Mouse (Mus musculus) mouse trophoblast stem cell (cell line): ENCODE results near the gene Cnnm4.

ENCODE experiments used
- in situ Hi-C, 2 experiments: fragments of 300-500 bp; cut with MseI, MboI; formaldehyde crosslinking; loops; 2 replicates in 1 of 2; 3 replicates in 1 of 2; pipeline ENCODE4 v1.15.1; 2025

The Cnnm4 gene

DNA sequence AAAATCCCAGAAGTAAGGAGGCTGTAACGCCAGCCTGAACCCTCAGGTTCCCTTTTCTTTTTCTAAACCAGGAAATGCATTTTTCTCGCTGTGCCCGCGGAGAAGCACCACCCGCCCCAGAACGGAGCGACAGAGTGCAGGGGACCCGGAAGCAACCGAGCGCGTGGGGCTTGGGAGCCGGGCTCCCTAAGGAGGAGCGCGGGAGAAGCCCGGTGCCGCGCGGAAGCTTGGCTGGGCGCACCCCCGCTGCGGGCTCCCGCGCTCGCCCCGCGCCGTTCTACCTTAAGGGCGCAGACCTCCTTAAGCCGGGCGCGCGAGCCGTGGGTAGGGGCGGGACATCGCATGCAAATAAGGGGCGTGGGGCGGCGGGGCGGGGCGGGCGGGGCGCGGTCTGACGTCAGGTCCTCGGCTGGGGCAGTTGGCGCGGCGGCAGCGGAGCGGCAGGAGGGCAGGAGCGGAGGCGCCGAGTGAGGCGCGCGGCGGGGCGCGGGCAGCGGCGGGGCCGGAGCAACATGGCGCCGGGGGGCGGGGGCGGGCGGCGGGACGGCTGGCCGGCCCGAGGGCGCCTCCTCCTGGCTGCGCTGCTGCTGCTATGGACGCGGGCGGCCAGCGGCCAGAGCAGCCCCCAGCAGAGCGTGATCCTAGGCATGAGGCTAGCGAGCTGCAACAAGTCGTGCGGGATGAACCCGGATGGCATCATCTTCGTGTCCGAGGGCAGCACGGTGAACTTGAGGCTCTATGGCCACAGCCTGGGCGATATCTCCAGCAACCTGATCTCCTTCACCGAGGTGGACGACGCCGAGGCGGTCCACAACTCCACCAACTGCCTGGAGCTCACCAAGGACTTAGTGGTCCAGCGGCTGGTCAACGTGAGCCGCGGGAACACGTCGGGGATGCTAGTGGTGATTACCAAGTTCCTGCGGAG is at the start of gene Cnnm4:
Cnnm4 (plus strand) TSS at position 440 of the 925 bp plus-strand sequence.
- in situ Hi-C loops = loop anchor here in 1 of 2 experiments (10.0 kb wide), 1 partner anchor 107 kb away; the partner anchor contains the start of gene Kansl3

DNA sequence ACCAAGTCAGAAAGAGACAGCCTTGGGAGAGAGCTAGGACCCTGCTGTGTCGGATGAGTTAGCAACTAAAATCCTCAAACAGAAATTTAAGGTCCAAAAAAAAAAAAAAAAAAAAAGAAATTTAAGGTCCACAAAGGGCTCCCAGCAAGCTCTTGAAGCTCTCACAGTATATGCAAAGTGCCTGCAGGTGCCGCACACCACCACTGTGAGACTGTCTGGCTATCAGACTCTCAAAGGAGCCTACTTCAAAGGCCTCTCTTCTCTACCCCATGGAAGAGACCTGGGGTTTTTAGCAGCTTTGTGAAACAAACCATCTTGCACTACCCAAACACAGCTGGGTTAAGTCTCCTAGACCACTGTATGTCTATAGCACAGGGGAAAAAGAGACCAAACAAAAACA is 41.9 kb upstream of the Cnnm4 start:
- in situ Hi-C loops = no loop called here

DNA sequence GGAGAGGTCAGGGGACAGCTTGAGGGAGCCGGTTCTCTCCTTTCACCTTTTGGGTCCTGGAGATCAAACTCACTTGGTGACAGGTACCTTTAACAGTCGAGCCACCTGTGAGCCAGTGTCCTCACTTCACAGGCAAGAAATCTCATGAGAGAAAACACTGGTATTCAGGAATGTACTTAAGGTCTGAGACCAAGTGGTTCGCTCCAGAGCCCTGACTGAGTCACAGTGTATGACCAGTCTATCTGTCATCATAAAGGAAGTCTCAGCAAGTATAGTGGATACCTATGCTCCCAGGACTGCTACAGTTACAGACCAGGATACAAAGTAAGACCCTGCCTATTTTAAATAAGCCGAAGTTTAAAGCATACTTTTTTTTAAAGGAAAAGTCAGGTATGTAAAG is 38.4 kb upstream of the Cnnm4 start:
- in situ Hi-C loops = no loop called here

DNA sequence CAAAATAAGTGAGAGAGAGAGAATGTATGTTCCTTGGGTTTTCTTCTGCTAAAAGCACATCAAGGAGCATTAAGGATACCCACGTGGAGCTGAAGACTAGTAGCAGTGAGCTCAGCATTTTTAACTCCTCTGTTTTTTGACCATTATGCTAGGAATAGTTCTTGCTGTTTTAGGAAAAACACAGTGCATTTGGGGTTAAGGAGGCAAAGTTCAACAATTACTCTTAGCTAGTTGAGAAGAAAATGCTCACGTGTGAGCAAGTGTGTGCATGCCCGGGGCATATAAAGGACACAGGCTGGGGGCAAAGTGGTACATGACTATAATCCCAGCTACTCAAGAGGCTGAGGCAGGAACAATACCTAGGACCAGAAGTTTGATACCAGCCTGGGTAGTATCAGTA is 37.8 kb upstream of the Cnnm4 start:
- in situ Hi-C loops = no loop called here

DNA sequence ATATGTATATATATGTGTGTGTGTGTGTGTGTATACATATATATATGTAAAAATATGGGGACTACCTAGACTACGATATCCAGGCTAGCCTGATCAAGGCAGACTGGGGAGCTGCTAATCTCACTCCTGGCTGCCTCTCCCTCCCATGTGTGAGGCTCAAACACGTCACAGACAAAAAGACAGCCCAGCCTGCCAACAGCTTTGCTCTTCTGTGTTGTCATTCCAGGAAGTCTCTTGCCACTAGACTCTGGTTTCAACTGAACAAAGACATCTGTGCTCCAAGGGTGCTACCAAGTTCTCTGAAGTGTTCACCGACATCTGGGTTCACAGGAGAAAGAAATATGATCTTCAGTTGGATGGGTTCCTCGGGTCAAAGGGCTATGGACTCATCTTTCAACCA is 36.3 kb upstream of the Cnnm4 start:
- in situ Hi-C loops = no loop called here

DNA sequence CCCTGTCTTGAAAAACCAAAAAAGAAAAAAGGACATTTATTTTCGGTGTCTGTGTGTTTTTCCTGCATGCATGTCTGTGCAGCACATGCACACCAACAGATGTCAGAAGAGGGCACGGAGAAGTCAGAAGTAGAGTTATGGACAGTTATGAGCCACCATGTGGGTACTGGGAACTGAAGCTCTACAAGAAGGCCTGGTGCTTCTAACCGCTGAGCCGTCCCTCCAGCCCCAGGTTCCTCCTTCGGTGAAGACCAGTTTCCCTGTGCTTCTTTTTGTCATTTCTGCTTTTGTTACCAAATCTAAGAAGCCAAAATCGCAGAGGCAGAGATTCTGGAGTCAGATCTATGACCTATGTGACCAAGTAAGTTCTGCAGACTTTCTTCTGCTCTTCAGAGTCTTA is 34.9 kb upstream of the Cnnm4 start:
- in situ Hi-C loops = no loop called here

DNA sequence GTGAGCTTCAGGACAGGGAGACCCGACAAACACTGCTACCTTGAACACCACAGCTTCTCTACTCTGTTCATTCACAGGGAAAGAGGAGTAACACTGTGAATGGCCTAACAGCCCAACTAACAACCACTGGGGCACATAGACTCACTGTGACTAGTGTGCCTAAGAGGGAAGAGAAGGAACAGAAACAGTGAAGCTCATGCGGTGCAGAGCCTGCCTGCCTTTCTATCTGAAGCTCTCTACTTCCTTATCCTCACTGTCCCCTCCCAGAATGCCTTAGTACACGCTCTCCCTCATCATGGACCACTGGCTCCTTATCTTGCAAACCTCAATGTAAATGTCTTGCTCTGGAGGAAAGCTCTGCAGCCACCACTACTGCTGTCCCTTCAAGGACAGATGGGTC is 34.2 kb upstream of the Cnnm4 start:
- in situ Hi-C loops = no loop called here

DNA sequence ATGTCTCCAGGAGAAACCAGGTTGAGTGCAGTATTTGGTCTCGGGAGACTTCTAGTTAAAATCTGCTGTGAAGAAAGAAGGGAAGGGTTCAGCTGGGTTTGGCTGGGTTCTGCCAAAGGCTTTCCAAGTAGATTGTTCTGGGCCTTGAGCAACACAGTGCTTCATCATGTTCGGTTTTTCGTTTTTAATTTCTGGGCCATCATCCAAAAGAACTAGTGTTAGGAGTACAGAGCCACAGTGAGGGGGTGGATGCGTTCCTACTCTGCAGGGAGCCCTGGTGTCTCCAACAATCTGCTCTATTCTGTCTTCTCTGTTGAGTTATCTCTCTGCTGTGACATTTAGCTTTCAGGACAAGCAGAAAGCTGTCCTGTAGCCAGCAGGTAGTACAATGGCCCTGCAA is 30.3 kb upstream of the Cnnm4 start:
- in situ Hi-C loops = no loop called here

DNA sequence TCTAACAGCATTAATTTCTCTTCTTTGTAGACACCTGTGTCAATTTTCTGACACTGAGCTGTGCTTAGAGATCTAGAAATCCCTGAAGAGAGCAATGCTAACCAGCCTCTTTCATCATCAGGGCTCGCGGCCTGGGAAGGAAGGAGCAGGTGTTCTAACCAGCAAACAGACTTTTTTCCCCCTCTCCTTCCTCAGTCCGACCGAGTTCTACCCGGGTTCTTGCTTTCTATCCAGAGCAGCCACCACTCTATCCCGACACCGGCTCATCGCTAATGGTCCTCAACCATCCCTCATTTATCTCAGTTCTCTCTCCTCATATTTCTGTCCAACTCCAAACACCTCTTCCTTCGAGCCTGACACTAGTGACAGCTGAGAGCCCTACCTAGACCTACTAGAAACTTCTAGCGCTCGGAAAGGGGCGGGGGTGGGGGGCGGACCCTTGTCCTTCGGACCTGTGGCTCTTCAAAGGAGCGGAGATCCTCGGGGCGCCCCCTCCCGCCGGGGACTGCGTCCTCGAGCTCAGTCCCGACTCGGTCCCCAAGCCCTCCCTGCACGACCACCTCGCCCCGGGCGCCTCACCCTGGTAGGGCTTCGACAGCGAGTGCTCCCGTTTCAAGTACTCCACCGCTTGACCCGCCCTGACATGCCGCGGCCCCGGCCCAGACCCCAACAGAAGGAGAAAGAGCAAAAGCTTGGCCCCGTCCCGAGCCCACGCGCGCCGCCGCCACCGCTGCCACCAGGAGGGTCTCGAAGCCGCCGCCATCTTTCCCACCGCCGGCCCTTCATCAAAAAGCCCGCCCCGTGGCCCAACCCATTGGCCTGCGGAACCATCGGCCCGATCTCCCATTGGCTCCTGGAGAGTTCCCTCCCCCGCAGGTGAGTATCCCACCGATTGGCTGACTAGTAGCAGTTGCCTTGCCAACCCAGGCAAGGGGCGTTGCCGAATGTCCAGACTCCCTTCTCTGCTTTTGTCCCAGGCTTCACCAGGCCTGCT is 26.7 kb upstream of the Cnnm4 start, which contains the start of gene Lman2l:
Lman2l (minus strand) TSS at position 801 of the 994 bp plus-strand sequence.
- in situ Hi-C loops = no loop called here

DNA sequence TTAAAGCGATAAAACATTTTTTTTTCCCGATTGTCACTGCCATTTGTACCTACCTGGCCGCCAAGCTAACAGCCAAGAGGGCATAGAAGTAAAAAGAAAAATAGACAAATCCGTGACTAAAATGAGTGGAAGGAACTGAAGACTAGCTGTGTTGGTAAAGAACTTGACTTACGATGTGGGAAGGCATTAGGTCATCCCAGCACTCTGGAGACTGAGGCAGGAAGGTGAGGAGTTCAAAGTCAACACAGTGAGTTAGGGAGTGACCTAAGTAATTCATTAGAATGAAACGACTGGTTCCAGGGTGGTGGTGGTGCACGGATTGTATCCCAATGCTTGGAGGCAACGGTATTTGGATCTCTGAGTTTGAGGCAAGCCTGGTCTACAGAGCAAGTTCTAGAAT is 25.9 kb upstream of the Cnnm4 start:
- in situ Hi-C loops = no loop called here

DNA sequence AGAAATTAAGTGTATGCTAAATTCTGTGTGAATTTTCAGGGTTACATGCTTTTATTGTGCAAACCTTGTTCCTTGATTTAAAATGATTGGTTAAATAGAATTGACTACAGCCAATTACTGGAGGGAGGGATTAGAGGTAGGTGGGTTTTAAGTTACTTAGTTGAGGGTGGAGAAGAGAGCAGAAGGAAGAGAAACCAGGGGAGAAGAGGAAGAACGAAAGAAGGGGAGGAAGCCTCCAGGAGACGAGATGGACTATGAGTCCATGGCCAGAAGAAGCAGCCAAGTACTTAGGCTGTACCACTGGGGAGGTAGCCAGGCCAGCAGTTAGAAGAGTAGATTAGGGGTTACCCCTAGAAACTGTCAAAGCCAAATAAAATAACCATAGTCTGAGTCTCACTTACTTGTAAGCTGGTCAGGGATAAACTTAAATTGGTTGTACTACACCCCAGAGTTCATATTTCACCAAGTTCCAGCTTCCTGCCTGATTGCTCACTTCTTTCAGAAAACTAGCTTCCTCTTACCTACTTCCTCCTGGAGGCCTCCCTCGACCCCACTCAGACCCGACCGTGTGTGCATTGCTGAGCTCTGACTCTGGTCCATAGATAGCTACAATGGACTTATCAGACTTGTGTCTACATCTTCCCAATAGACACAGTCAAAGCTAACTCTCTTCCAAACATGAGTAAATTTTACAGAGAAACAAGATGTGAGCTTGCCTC is 25.2 kb upstream of the Cnnm4 start:
- in situ Hi-C loops = no loop called here

DNA sequence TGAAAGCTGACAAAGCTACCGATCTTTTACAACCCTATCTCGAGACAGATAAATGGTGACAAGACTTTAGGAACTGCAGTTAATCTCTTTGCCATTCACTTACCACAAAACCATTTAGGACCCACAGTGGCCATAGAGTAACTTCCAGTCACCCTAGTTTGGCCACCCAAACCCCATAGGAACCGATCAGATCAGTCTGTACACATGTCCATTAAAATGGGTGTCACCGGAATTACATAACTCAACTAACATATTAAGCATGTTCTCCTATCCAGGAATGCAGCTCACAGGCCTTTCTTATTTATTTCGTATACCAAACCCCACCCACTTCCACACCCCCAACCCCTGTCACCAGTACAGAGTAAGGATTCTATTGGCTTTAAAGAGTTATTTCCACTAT is 24.6 kb upstream of the Cnnm4 start:
- in situ Hi-C loops = no loop called here

DNA sequence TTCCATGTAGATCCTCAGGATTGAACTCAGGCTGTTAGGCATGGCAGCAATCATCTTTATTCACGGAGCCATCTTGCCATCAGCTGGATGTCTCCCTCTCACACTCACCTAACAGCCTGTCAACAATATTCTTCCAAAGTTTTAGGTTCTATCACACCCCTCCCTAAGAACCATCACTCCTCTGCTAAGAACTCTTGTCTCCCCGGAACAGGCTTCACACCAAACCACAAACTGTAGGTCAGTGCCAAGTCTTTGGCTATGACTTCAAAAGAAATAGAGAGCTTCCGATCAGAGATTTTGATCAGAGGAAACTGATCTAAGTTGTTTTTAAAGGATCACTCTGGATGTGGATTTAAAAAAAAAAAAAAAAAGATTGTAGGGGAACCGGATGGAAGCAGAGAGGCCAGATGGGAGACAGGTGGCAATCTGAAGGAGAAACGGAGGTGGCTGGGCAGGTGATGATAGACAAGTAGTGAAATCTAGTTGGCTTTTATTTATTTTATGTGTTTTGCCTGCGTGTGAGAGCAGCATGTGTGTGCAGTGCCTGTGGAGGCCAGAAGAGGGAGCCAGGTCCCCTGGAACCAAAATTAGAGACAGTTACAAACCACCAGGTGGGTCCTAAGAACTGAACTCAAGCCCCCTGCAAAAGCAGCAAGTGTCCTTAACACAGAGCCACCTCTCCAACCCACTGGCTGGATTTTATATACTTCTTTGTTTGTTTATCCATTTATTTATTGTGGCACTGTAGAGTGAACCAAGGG is 17.2 kb upstream of the Cnnm4 start:
- in situ Hi-C loops = no loop called here

DNA sequence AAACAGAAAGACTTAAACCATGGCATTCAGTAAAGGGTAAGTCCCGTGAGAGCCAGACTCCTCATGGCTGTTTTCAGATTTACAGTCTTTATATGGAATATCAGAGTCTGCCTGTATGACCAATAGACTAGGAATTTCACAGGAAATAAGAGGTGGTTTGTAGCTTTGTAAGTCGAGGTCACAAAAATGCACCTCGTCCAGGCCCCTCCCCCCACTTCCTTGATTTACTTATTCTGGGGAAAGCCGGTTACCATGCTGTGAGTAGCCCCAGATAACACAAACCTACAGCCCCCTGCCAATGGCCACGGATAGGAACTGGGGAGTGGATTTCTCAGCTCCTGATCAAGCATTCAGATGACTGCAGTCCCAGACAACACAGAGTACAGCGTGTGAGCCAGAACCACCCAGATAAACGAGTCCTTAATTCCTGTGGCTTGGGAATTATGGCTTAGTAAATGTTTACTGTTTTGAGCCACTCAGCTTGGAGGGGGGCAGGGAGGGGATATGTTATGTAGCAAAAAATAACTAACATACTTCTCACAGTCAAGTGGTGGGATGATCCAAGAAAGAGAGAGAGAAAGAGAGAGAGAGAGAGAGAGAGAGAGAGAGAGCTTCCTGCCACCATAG is 13.9 kb upstream of the Cnnm4 start:
- in situ Hi-C loops = no loop called here

DNA sequence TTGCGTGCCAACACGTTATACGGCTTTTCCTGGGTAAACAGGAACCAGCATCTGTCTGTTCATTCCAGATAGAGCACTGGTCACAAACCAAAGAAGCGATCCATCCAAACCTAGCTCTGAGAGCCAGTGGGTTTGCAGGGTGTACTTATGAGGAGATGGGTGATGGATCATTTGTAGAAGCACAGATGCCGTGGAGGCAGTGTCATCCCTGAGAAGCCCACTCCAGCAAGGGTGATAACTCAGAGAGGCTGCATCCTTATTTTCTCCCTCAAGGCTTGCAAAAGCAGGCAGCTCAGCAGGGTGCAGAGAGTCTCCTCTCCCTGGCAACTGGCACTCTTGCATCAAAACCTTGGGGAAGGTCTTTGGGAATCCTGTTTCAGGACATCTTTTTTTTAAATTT is 13.3 kb upstream of the Cnnm4 start:
- in situ Hi-C loops = no loop called here

DNA sequence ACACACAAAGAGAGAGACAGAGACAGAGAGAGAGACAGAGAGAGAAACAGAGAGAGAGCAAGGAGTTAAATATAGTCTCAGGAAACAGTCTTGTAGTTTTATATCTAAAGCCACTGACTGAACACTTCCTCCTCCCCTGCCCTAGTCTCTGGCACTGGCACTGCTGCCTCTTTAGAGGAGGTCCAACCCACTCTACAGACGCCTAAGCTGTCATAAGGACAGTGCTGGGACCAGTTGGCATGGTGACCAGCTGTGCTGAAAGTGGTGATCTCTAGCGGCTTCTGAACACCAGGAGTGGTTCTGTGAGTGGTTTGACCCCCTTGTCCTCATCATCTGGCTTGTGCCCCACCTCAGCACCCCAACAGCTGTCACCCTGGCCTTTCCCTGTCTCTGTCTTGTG is 9.6 kb upstream of the Cnnm4 start:
- in situ Hi-C loops = no loop called here

DNA sequence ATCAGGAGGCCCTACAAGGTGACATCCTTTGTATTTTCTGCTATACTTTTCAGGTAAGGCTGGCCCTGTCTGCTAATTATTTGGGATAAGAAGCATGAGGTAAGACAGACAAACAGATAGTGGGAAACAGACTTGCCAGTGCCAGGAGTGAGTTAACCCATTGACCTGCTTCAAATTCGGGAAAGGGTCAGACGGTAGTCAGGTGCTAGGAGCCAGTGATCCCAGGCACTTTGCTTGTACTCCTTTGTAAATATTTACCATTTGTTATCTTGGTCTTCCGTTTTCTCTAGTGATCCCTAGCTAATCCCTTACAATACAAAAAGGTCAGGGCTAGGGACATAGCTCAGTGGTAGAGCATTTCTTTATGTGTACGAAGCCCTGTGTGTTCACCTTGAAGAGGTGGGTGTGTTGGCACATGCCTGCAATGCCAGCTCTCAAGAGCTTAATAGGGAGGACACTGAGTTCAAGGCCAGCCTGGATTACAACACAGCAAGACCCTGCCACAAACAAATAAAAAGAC is 5.7 kb upstream of the Cnnm4 start:
- in situ Hi-C loops = no loop called here

DNA sequence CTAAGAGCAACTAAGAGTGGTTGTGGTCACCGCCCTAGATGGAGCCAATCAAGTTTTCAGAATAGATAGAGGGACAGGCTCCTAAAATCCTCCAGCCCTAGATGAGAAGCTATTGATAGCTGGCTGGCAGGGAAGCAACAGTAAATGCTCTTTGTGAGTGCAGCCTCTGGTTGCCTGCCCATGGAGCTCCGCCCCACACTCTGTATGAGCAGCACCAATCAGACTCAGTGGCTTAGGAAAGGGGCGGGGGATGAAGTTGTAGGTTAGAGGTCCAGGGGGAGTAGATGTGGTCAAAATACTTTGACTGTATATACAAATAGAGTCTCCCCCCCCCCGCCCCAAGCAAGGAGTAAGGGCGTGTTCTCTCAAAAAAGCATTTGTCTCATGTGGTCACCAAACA is 4.0 kb upstream of the Cnnm4 start:
- in situ Hi-C loops = no loop called here

DNA sequence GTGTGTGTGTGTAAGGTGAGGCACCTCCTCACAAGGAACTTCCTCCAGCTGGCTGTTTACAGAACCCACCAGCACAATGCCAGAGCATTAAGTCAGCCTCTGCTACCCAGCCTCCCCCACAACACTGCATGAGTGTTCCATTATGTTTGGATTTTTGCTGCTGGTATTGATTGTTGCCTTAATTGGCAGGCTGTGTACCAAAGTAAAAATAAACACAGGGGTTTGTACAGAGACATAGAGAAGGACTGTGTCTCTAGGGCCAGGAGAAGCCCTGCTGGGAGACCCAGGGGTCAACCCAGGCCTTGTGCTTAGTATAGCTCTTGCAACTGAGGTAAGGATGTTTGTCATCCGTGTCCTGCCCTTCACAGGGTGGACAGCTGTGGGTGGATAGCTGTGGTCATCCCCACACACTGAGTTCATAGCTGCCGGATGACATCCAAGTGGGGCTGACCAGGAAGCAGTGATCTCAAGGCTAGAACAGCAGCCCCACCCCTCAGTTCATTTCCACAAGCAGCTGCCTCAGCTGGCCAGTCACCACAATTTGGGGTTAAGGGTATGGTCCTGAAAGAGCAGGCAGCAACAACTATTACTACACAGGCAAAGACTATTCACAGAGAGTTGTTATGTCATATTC is 1.5 kb upstream of the Cnnm4 start:
- in situ Hi-C loops = loop anchor here in 1 of 2 experiments (10.0 kb wide), 1 partner anchor 105 kb away; the partner anchor contains the start of gene Kansl3

DNA sequence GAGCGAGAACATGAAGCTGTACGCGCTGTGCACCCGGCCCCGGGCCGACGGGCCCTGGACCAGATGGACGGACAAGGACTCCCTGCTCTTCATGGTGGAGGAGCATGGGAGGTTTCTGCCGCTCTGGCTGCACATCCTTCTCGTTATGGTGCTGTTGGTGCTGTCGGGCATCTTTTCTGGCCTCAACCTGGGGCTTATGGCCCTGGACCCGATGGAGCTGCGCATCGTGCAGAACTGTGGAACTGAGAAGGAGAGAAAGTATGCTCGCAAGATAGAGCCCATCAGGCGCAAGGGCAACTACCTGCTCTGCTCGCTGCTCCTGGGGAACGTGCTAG is 653 bp downstream of the Cnnm4 start:
- in situ Hi-C loops = loop anchor here in 1 of 2 experiments (10.0 kb wide), 1 partner anchor 107 kb away; the partner anchor contains the start of gene Kansl3
